Mouse (Mus musculus) intestine, postnatal 0 days (tissue): ENCODE measurements at regions not wholly inside any gene's neighbourhood (a gene's known extent, or its start where the extent isn't known, plus 50 kb on each side); places are given as distances from the start of the nearest gene placed in this dataset.

ENCODE experiments used
- ATAC-seq: fragments of 200-750 bp; cut with Nextera tagmentation; 2 replicates; pipeline ENCODE4 v1.8.0; 2017; ENCODE audit warnings: mild to moderate bottlenecking, moderate TSS enrichment, moderate library complexity
- H3K27ac ChIP-seq: fragments of 300-500 bp; sonication (generic); 2 replicates; pipeline ENCODE4 v1.5.1; 2014; ENCODE audit warnings: mild to moderate bottlenecking, low read depth, low read length, moderate library complexity
- H3K27me3 ChIP-seq: fragments of 300-500 bp; sonication (generic); replicated peaks from 2 replicates; pipeline ENCODE4 v1.6.1; 2014; ENCODE audit warnings: low read length, mixed read lengths; ENCODE audit not compliant: control insufficient read depth, insufficient read depth
- H3K36me3 ChIP-seq: fragments of 300-500 bp; sonication (generic); 2 replicates; pipeline ENCODE4 v1.6.1; 2014; ENCODE audit warnings: mild to moderate bottlenecking, moderate library complexity; ENCODE audit not compliant: control insufficient read depth, insufficient read depth
- H3K4me1 ChIP-seq: fragments of 300-500 bp; sonication (generic); replicated peaks from 2 replicates; pipeline ENCODE4 v1.6.1; 2014; ENCODE audit warnings: antibody characterized with exemption, low read length, mixed read lengths; ENCODE audit not compliant: control insufficient read depth, insufficient read depth
- H3K4me2 ChIP-seq: fragments of 300-500 bp; sonication (generic); replicated peaks from 2 replicates; pipeline ENCODE4 v1.6.1; 2014; ENCODE audit warnings: low read depth, mild to moderate bottlenecking, moderate library complexity
- H3K4me3 ChIP-seq: fragments of 300-500 bp; sonication (generic); 2 replicates; pipeline ENCODE4 v1.5.1; 2014; ENCODE audit warnings: low read depth, low read length
- H3K9ac ChIP-seq: fragments of 300-500 bp; sonication (generic); 2 replicates; pipeline ENCODE4 v1.6.1; 2014; ENCODE audit warnings: mild to moderate bottlenecking, low read depth, low read length
- H3K9me3 ChIP-seq: fragments of 300-500 bp; sonication (generic); 2 replicates; pipeline ENCODE4 v1.6.1; 2016; ENCODE audit warnings: mixed run types; ENCODE audit not compliant: control insufficient read depth
- CTCF ChIP-seq: sonication (generic); IDR thresholded peaks from 2 replicates; pipeline ENCODE4 v1.5.1; 2016; ENCODE audit warnings: low read depth, mild to moderate bottlenecking, control low read depth, antibody characterized with exemption, moderate library complexity
- WGBS: fragments of 180-500 bp; shearing (Covaris S2); extraction: QIAGEN DNeasy Blood & Tissue Kit; methylation state at CpG from one replicate; pipeline ENCODE4 v1.1.7; 2014; 5-methylcytosine and 5-hydroxymethylcytosine counted together

- H3K9ac ChIP-seq = no peak overlapping the region
- no peaks in the 10 kb centered on the region for H3K27me3 ChIP-seq
- no peak overlapping the region for H3K4me2 ChIP-seq
- H3K4me3 ChIP-seq = no peak overlapping the region
- no peaks in the 10 kb centered on the region for H3K4me1 ChIP-seq
- no peaks in the 10 kb centered on the region for H3K36me3 ChIP-seq
- TF ChIP-seq CTCF = no peak
- H3K27ac ChIP-seq = no peak overlapping the region
- WGBS = 70% methylated on average over 3 of the region's 3 CpGs
- no peaks in the 10 kb centered on the region for H3K9me3 ChIP-seq
- no peak for ATAC-seq
Observed at GRCm38 (mm10) chr1:23485150-23485775, 87.7 kb upstream of the Ogfrl1 start.

GRCm38 (mm10) chr1:23487031-23487430, 89.5 kb upstream of the Ogfrl1 start:
- TF ChIP-seq CTCF = no peak
- Histone ChIP-seq H3K9me3 (no peaks in the 10 kb centered on the region), H3K4me1 (no peaks in the 10 kb centered on the region), H3K27me3 (no peaks in the 10 kb centered on the region), H3K9ac (no peak overlapping the region), H3K4me3 (no peak overlapping the region), H3K27ac (no peak overlapping the region), H3K4me2 (no peak overlapping the region), H3K36me3 (no peaks in the 10 kb centered on the region)
- no peak for ATAC-seq

- TF ChIP-seq CTCF = no peak
- WGBS = 83% methylated on average over 10 of the region's 10 CpGs
- no peak for ATAC-seq
- Histone ChIP-seq H3K27me3 (no peaks in the 10 kb centered on the region), H3K9me3 (no peaks in the 10 kb centered on the region), H3K4me2 (no peak overlapping the region), H3K9ac (no peak overlapping the region), H3K36me3 (no peaks in the 10 kb centered on the region), H3K4me1 (no peaks in the 10 kb centered on the region), H3K27ac (no peak overlapping the region), H3K4me3 (no peak overlapping the region)
Observed at GRCm38 (mm10) chr1:23490640-23491039, 93.1 kb upstream of the Ogfrl1 start.

- Histone ChIP-seq H3K9ac (no peak overlapping the region), H3K4me3 (no peak overlapping the region), H3K4me2 (no peak overlapping the region), H3K9me3 (no peaks in the 10 kb centered on the region), H3K36me3 (no peaks in the 10 kb centered on the region), H3K4me1 (no peaks in the 10 kb centered on the region), H3K27me3 (no peaks in the 10 kb centered on the region), H3K27ac (no peak overlapping the region)
- 72% methylated on average over 6 of the region's 6 CpGs for WGBS
- ATAC-seq = no peak
- TF ChIP-seq CTCF = no peak
Observed at GRCm38 (mm10) chr1:23491041-23491440, 93.5 kb upstream of the Ogfrl1 start.

- H3K9me3 ChIP-seq = no peaks in the 10 kb centered on the region
- no peak overlapping the region for H3K4me3 ChIP-seq
- no peak overlapping the region for H3K9ac ChIP-seq
- no peaks in the 10 kb centered on the region for H3K27me3 ChIP-seq
- ATAC-seq = no peak
- no peak overlapping the region for H3K27ac ChIP-seq
- H3K4me1 ChIP-seq = no peaks in the 10 kb centered on the region
- no peaks in the 10 kb centered on the region for H3K36me3 ChIP-seq
- H3K4me2 ChIP-seq = no peak overlapping the region
- no peak for TF ChIP-seq CTCF
Observed at GRCm38 (mm10) chr1:23492981-23493380, 95.4 kb upstream of the Ogfrl1 start.

GRCm38 (mm10) chr1:23495412-23495811, 97.8 kb upstream of the Ogfrl1 start:
- TF ChIP-seq CTCF = peak; percentile 46
- no peak overlapping the region for H3K9ac ChIP-seq
- WGBS = 54% methylated on average over 4 of the region's 4 CpGs
- H3K4me3 ChIP-seq = no peak overlapping the region
- no peak overlapping the region for H3K27ac ChIP-seq
- H3K4me2 ChIP-seq = no peak overlapping the region
- H3K36me3 ChIP-seq = no peaks in the 10 kb centered on the region
- H3K27me3 ChIP-seq = no peaks in the 10 kb centered on the region
- H3K4me1 ChIP-seq = no peaks in the 10 kb centered on the region
- no peaks in the 10 kb centered on the region for H3K9me3 ChIP-seq
- ATAC-seq = no peak

- Histone ChIP-seq H3K4me1 (no peaks in the 10 kb centered on the region), H3K36me3 (no peaks in the 10 kb centered on the region), H3K27ac (no peak overlapping the region), H3K4me2 (no peak overlapping the region), H3K27me3 (no peaks in the 10 kb centered on the region), H3K9me3 (no peaks in the 10 kb centered on the region), H3K4me3 (no peak overlapping the region), H3K9ac (no peak overlapping the region)
- no peak for TF ChIP-seq CTCF
- no peak for ATAC-seq
- WGBS = 39% methylated on average over 2 of the region's 2 CpGs
Observed at GRCm38 (mm10) chr1:23520113-23520512, 122.5 kb upstream of the Ogfrl1 start.
